Mouse (Mus musculus) granulocyte monocyte progenitor cell, adult 5-6 weeks (primary cell): ENCODE data around the gene C8a. TPM values are rescaled to one million over a fixed set of nuclear protein-coding genes. Genes with fewer than 3 reads are reported as not detected.

ENCODE experiments used
- ATAC-seq: replicated peaks from 2 replicates; pipeline ENCODE4 v1.8.0; 2016; ENCODE audit warnings: mild to moderate bottlenecking, moderate TSS enrichment, inconsistent platforms; ENCODE audit not compliant: poor library complexity, severe bottlenecking
- total RNA-seq, 2 experiments: library from RNA; stranded (forward) in 1 of 2; stranded (reverse) in 1 of 2; fragments of 200-712, 200-1000 nt in 1 of 2; fragments of >200 nt in 1 of 2; fragmentation: Nextera tagmentation in 1 of 2; gene quantifications; 2 replicates each; pipeline ENCODE4 v1.2.3; 2014 to 2017

Gene C8a
- not detected in 2 replicates for total RNA-seq (2014; fragmentation: Nextera tagmentation)
- total RNA-seq (2017): not detected in 2 replicates

DNA sequence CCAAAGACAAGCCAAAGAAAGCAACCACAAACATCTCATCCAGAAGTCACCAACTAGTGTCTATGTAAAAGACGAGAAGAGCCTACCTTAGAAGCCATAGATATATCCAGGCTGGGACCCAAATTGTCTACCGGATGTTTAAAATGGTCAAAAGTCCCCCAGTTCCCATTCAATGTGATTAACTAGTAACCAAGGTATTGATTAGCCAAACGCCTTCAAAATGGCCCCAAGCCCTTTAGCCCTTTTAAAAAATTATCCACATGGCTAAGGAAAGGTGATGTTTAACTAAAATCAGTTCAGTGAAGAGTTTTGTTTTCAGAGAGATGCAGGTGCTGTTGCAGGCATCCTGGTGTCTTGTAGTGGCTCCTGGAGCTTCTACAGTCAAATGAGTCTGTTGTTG is at the start of gene C8a:
TSS of gene C8a (minus strand) at position 76 of the 400 bp plus-strand sequence.
- ATAC-seq: no peak

DNA sequence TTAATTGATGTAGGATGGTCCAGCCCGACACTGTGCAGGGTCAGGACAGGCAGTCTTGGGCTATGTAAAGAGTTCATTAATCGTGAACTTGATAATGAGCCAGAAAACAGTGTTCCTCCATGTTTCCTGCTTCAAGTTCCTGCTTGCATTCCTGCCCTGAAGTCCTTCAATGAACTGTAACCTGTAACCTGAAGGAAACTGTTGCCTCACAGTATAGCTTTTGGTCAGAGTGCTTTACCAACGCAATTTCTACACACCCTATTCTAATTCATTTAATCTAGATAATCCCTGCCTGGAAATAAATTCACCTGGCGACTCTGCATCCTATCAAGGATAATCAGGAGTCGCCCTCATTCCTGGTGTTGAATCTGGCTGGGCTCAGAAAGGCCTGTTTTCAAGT is 49.2 kb upstream of the C8a start:
- ATAC-seq: no peak

DNA sequence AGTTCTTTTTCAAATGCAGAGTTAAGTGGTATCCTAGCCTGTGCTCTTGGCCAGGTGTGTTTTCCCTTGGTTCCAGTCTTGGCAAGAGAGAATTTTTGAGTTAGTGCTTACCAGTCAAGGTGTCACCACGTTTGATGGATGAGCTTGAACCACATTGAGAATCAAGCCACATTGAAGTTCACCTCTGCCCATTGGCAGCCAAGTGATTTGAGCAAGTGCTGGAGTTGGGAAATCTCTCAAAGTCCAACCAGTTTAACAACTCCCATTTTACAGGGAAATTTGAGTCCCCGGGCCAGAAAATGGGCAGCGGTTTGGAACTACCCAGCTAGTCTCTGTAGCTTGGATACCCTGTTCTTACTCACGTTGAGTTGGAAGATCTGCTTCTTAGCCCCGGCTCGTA is 41.8 kb upstream of the C8a start:
- no peak for ATAC-seq

DNA sequence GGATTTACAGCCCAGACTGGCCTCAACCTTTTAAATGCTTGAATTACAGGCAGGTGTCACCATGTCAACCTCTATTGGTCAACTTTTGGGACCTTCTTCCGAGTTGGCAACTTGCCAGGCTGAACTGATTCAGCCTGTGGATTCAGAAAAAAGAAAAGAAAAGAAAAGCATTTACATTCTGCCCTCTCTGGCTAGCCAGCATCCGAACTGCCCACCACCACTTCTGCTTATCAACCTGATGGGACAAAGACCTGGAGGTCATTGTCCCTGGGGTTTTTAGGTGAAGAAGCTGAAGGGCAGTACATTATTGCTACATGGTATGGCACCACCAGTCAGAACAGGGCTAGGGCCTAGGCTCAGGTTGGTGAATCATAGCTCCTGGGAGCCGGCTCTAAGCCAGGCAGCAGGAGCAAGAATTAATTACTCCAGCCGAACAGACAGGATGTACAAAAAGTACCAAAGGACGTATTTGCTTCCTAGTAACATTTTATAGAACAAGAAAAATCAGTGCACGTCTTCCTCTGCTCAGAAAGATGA is 38.6 kb upstream of the C8a start:
- no peak for ATAC-seq

DNA sequence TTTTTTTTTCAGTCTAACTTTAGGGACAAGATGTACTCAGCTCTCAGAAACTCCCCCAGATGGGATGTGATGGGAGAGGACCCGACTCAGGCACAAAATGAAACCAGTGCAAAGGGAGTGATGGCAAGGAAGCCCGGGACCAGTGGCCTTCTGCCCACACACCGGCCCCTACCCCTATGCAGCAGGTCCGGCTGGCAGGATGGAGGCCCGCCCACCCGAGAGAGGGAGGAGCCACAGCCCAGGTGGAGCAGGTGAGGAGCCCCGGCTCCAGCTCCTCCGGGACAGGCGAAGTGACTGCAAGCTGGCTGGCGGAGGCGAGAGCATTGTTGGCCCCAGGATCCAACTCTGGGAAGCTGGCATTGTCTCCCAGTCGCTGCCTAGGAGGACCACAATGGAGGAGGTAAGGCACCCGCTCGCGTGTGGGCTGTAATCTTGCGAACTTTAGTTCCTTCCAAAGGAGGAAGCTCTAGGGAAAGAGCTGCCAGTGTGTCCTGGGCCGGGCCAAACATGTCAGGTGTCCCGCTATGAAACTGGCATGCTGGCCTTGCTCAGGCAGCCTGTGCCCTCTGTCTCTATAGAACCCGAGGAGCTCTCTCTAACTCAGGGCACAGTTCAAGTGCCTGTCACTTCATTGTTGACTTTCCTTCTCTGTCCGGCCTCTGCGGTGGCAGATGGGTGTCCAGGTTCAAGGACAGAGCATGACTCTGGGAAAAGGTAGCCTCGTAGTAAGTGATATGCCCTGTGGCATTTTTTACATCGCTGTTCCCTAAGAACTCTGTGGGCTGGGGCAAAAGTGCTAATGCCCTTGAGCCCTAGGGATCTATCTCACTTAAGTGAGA is 37.3 kb upstream of the C8a start, which contains the start of gene Fyb2:
TSS of gene Fyb2 (plus strand) at position 166 of the 839 bp plus-strand sequence.
- ATAC-seq: 0 out of 2 replicates have a peak, but pooled peaks have one; percentile 21

DNA sequence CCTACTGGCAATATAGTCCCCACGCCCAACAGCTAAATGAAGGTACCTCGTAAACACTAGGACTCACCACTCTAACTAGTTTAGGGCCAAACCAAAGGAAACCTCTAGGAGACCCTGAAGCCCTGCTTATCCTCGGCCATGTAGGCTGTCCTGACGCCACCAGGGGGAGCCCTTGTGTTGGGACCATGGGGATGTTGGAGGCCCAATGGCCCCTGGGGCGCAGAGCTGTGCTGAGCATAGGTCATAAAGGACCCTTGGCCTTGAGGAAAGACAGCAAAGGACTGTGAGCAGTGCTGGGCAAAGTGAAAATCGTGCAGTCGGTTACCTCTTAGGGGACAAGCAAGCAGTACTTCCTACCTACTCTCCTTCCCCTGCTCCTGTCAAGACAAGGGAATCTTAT is 35.5 kb upstream of the C8a start:
- ATAC-seq: peak; percentile 96

DNA sequence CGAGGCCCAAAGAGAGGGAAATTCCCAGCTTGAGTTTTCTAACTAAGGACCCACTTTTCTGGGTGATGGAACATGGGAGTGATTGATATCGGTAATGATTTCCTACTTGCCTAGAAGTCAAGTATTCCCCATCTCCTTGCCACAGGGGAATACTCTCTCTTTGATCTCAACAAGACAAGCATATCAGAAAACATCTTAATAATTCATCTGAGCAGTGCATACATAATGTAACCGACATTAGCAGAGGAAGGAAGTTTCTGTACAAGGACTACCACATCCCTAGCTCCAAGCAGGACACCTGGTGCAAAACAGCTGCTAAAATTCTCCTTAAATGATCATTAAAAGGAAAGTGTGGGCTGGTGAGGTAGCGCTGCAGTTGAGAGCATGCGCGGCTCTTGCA is 28.9 kb upstream of the C8a start:
- ATAC-seq: no peak

DNA sequence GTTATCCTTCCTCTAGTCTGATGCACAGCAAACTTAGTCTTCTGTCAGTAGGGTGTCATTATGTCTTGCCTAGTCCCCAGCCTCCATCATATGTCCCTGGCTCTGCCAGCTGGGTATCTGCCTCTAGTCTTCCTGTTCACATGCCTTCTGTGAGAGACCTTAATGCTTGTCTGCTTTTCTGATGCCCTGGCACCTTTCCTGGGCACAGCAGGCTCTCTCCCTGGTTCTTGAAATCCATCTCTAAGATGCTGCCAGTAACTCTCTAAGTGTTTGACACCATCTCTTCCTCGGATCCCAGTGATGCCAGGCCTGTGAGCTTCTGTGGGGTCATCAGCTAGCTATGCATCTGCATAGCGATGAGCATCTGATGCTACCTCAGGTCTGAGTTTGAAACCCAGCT is 26.6 kb upstream of the C8a start:
- no peak for ATAC-seq

DNA sequence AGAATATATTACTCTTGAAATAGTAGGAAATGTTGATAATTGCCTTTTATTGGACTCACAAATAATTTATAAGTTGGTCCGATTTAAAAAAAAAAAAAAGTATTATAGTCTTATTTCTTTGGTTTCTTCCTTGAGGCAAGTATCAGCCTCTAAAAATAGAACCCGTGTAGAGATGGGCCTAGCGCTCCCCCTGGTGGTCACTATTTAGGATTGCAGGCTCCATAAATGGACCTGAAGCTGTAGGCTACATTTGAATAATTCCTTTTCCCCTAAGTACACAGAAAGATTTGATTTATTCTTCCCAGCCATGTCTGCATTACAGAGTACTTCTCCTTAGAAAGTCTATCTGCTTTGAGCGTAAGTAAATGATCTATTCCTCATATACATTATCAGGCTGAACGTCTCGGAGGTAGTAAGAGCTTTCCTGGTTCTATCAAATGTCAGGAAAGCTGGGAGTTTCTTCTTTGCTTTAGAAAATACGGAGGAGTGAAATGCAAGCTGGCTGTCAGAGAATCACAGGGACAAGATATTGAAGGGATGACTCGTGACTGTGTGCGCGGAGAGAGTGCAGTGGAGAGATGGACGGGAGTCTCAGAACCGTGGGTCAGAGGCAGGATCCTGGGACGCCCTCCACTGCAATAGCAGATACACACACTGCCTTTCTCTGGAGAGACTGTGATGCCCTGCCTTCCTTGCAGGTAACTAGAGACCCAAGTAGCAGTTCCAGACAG is 18.0 kb upstream of the C8a start:
- peak; percentile 77 for ATAC-seq

DNA sequence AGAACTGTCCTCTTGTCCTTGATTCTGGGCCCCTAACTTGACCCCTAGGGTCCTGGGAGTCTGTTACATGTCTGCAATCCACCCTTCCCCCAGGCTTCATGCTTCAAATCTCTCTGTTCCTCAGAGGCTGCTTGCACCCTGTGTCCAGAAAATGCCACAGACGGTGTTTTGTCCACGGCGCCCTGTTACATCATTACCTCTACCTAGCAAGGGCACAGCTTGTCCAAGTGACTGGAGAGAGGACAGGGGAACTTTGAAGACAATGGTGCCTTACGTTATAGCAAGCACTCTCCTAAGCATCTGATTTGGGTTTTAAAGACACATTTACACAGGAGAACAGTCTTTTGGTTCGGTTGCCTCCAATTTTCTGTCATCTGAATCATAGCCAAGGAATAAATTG is 17.4 kb upstream of the C8a start:
- no peak for ATAC-seq

DNA sequence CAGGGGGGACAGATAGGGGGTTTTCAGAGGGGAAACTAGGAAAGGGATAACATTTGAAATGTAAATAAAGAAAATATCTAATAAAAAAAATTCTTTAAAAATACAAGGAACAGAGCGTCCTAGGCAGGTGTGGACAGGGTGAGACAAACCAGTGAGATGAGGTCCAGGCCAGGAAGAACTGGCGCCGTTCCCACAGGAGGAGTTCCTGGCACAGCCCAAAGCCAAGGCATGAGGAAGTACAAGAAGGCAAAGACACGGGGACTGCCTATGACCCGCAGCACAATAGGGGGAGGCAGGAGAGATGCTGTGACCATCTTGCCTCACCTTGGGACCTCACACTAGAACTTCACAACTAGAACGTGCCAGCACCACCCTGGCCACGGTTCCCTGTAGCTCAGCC is 15.5 kb upstream of the C8a start:
- ATAC-seq: no peak

DNA sequence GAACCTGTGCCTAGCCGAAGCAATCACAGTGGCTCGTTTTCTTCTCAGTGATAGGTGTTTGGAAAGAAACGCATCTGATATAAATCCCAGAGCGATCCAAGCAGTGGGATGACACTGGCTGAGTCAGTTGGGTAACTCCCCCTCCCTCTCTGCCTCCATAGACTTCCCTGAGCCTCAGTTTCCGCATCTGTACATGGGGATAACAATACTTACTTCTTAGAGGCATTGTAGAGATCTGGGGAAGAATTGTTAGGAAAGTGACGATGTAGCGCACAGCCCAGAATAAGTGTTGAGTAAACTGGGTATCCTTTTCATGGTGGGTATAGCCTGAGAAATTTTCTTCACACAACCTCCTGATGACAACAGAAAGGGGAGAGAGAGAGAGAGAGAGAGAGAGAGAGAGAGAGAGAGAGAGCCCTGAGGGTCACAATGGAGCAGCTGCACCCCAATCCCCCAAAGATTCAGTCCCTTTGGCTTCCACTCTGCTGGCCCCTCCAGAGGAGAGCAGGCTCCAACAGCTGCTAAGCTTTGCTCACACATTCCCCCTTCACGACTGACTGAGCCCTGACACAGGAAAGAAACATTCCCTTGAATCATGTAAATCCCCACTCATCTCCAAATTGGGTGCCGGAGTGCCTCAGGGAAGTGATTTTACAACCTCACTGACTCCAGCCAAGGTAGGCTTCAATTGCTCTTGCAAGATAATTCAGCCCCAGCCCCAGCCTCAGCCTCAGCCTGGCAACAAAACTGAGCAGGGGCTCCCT is 12.5 kb upstream of the C8a start:
- ATAC-seq: no peak

DNA sequence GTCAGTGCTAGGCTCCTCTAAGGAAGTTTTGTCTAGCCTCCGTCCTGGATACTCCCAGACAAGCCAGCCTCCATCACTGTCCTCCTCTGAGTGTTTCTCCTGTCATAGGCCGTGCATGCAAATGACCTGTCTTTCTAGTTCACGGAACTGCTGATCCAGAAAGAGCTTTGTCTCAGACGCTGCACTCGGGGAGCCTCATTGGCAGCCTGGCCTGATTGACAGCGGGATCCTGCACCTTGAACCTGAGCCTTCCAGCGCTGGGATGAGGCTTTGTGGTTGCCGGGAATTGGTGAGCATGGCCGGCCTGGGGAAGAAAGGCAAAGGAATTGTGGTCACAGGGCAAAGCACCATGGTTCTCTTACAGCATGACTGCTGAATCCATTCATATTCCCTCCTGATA is 11.3 kb upstream of the C8a start:
- no peak for ATAC-seq

DNA sequence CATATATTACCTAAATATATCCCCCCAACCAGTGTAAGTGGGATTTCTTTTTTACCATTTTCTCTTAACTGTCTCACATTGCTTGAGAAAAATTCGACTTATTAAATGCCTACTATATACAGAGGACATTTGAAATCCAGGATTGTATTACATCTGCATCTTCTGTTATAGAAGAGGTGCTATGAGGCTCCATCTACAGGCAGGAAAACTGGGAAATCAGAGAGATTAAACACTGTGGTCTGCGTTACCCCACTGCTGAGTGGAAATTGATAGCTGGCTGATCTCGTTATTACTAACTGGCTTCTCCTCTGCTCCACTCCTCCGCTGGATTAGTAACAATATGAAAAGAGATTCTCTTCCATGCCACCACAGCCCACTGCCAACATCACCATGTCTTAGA is 366 bp downstream of the C8a start:
- ATAC-seq: no peak

DNA sequence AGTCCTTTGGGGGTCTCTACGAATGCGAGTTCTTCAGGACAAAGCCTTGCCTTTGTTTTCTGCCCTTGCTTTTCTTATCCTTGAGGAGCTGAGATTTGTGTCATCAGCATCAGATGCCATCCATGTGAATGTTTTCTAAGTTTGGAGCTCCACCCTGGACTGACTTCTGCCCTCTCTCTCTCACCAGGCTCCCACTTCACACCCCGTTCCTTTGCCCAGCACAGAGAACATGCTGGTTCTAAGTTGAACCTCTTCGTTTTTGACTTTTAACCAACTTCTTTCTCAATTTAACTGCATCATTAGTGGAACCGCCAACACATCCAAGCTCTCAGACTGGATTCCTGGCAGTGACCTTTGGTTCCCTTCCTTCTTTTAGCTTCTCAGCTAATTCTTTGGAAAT is 6.0 kb downstream of the C8a start:
- ATAC-seq: no peak

DNA sequence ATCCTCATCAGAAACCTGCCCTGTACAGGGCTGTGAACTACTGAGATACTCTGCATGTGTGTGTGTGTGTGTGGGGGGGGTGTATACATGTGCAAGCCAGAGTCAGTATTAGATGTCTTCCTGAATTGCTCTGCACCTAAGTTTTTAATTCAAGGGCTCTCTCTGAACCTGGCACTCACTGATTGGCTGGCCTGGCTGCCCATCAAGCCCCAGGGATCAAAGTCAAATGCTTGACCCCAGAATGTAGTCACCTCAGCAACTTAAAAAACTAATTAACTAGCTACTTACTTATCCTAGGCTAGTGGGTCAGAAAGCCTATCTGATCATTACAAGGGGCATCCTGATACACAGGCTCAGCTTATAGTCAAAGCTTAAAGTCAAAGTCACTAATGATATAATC is 6.6 kb downstream of the C8a start:
- no peak for ATAC-seq

DNA sequence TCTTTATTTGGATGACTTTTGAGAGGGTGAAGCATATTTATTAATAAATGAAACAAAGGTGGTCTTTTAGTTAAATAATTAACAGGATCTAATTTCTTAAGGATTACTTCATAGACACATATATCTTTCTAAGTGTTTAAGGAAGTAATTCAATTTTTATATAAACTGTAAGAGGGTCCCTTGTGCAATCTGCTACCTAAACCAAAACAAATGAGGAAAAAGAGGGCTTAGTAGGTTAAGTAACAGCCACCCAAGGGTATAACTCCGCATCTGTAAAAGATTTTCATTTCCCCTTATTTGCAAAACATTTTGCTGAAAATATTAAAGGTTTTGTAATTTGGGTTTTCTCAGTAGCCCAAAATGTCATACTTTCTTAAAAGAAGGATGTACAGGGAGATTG is 11.8 kb downstream of the C8a start:
- ATAC-seq: peak; percentile 74

DNA sequence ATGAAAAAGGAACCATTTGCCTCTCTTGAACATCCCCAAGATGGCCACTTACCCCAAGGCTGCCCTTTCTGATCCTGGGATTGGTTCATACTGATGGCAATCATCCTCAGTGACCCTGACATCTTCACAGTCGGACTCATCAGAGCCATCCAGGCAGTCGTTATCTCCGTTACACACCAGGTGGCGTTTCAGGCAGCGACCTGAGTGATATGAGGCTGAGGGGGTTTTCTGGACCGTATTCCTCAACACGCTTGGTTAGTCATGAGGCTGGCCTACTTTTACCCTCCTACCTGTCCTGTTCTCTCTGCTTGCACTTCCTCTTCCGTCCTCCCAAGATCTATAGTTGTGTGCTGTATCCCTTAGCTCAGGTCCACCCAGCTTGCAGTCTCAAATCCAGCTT is 15.0 kb downstream of the C8a start:
- ATAC-seq: no peak

DNA sequence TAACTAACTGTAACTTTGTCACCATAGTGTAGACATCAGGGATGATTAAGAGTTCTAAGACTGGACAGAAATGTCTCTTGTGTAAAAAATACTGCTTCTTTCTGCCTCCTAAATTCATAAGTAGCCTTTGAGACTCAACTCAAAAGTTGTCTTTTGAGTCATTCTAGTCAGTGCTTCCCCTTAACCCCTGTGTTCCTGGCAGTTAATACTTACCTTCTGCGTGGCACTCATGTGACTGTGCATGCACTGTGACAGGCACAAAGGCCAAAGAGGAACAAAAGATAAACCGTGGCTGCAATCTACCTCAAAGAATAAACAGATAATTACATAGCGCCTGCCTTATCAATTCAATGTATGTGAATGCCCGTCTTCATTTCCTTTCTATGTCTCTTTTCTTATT is 18.4 kb downstream of the C8a start:
- no peak for ATAC-seq

DNA sequence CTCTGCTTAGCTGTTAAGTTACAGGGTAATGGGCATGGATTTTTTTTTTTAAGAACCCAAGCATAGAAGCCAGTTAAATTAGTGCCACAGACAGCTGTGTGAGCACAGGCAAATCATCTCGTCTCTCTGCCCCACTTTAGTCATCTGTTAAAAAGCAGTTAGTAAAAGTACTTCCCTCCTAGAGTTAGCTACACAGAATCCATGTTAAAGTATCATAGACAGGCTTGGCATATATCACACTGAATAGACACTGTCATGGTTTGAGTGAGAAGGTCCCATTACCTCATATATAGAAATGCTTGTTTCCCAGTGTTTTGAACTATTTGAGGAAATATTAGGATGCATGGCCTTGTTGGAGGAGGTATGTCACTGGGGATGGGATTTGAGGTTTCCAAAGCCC is 19.2 kb downstream of the C8a start, which contains the start of gene Gm17662:
TSS of gene Gm17662 (plus strand) at position 301 of the 400 bp plus-strand sequence.
- ATAC-seq: no peak

DNA sequence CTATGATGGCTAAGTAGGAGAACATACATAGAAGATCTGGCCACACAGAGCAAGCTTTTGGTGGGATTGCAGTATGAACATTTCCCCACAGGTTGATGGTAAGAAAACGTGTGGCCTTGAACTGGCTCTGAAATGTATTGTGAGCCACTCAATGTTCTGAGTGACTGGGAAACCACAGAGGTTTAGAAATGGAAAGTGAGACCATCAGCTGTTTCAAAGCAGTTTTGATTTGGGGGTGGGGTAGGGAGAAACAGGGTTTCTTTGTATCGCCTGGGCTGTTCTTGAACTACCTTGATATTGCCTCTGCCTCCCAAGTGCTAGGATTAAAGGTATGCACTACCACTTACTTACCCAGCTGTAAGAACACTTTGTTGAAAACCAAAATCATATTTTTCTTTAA is 21.0 kb downstream of the C8a start:
- ATAC-seq: no peak
